Mouse (Mus musculus): ENCODE results near the gene Tspan2. TPM values are rescaled to one million over a fixed set of nuclear protein-coding genes. Genes with fewer than 3 reads are reported as not detected.
A peak's percentile ranks its signal among the peaks of the same experiment; 100 is the strongest.

Tspan2 gene
- total RNA-seq, 1 experiment from 2014 or later, result 9.6 TPM

DNA sequence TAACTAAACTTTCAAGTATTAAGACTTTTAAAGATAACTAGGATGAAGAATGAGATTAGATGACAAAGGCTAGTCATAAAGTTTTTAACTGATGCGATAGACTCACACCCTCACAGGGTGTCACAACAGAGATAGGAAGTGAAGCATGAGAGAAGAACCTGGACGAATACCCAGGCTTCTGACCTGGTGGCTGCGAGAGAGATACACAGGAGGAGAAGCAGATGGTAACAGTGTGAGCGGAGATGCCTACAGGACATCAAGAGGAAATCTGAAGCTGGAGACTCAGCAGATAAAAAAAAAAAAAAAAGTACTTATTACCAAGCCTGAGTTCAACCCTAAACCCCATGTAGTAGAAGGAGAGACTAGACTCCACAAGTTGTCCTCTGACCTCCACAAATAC, 38.7 kb downstream of the Tspan2 start:
- no peak for DNase-seq

DNA sequence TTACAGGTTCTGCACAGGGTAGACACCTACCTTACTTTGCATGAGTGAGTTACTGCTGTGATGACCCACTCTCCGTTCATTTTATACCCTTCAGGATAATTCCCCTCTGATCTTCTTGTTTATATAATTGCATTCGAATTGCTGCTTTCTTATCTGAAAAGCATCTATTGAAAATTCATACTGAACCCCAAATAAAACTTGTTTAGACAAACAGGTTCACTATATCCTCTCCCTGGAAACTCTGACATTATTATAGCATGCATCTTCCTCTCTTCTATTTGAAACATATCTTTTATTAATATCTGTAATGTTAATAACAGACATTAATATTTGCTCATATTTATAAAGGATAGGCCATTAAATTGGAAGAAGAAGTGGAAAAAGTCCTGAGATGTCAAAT, 48.3 kb downstream of the Tspan2 start, which contains the start of gene Tshb:
TSS of gene Tshb (minus strand) at position 101 of the 400 bp plus-strand sequence.
- DNase-seq, result no peak

DNA sequence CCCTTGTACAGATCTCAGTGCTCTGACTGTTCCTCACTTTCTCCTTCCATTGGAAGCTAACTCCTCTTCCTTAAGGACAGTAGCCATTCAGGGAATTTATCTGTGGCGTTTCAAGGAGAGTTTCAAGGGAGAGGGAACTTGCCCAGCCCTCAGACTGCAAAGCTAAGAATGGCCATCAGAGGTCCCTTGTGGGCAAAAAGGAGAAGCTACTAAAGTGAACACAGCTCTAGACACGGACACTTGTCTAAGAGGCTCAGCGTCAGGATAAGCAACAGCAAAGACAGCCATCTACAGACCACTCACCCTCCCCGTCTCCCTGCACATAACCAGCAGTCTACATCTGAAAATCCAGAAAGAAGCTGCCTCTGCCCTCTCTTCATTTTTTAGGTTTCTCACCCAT, 53.0 kb downstream of the Tspan2 start:
- no peak for DNase-seq

DNA sequence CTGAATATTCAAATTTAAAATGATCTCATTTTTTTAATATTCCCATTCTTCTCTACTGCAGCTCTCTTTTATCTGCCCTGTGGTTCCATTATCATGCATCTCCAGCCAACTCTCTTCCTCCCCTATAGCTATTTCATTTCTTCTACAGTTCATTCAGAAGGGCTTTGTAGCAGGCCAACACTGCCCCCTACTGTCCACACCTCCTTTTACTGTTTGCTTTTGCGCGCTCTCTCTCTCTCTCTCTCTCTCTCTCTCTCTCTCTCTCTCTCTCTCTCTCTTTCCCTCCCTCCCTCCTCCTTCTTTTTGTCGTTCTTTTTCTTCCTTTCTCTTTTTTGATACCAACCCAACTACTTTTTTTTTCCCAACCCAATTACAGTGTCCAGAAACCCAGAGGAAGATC, 69.6 kb downstream of the Tspan2 start:
- peak; percentile 84 for DNase-seq

DNA sequence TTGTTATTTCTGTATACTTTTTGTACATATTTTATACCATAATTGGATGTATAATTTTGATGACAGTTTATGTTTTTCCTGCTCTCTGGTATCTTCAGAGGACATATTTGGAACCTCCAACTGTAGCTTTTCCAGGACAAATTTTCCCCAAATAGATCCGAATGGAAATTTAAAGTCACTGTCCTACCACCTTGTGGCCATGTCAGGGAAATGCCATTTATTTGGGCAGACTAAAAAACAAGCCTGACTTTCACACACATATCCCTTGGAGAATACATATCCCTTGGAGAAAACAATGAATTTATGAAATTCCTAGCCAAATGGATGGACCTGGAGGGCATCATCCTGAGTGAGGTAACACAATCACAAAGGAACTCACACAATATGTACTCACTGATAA, 108.1 kb downstream of the Tspan2 start:
- DNase-seq, result no peak

DNA sequence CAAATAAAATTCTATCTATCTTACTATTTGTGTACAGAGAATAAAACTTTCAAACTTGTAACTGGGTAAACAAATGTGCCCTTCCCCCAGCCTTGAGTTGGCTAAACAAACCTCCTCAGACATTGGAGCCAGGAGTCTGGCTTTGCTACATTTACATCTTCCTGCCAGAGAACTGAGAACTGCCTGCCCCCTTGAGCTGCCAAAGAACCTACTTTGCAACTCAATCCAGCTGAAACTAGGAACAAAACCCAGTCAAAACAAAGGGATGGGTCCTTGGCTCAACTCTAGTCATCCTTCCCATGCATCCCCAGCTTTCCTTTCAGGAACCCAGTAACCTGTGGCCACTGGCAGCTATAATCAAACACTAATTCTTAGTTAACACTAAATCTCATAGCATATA, 114.3 kb downstream of the Tspan2 start:
- no peak for DNase-seq

Other genes with a start within 250 kb of the Tspan2 start
- not detected in 2 replicates for gene Tshb, start 48.2 kb downstream of the Tspan2 start, total RNA-seq (2021)
- gene Sycp1, start 201.6 kb downstream of the Tspan2 start, total RNA-seq (2021), result 0.11 TPM in 1 of 2 replicates, not detected in the other
- gene Nr1h5, start 229.6 kb downstream of the Tspan2 start, total RNA-seq (2021), result 0.11 and 0.33 TPM in 2 replicates

Measured in adrenal gland, postnatal 14 days (tissue).